Mouse (Mus musculus): ENCODE measurements around the gene Tm9sf3.

GRCm38 (mm10) chr19:41270906-41271305, 7.1 kb upstream of the Tm9sf3 start:
- TF ChIP-seq POLR2A (IDR thresholded peaks at IDR 0.05; ENCODE audit: borderline replicate concordance, low read depth, low read length) (no peak), CTCF (IDR thresholded peaks at IDR 0.05; ENCODE audit: low read depth, low read length) (no peak)
